Mouse (Mus musculus): ENCODE measurements around the gene 1700016C15Rik.

Gene 1700016C15Rik

DNA sequence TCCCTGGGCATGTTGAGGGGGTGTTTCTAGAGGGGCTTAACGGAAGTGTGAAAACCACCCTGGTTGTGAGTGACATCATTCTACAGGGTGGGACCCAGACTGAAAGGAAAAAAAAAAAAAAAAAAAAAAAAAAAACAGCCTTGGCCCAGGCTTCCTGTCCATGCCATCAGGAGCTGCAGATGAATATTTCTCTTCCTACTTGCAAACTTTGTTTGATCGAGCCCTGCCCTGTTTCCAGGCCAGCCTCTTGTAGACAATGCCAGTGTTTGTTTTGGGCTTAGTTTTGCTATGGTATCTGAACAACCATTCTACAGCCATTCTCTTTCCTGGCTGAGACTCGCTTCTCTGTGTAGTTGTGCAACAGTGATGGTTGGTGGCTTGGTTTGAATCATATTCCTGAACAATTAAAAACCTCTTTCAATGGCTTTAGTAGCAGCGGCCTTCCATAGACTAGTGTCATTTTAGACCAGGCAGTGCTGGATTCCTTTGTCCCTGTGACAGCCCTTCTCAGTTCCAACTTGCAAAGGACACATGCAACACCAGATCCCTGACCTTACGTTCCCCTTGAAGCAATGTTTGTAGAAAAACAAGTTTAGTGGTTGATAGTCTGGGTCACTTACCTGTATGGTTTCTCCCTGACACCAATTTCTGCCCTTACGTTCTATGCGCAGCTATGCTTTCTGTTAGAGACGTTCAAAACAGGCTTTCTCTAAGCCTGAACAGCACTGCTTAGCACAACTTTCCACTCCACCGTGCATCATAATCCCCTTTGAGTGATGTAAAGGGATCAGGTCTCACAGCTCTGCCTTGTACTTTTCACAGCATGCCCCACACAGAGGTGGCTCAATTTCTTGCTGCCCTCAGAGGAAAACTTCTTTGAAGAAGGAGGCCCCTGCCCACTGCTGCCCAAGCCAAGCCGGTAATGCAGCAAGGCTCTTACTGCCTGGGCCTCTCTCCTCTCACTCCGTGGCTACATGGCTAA is at the start of gene 1700016C15Rik:
TSS of gene 1700016C15Rik (plus strand) at position 772 of the 982 bp plus-strand sequence.
- no peak for DNase-seq

DNA sequence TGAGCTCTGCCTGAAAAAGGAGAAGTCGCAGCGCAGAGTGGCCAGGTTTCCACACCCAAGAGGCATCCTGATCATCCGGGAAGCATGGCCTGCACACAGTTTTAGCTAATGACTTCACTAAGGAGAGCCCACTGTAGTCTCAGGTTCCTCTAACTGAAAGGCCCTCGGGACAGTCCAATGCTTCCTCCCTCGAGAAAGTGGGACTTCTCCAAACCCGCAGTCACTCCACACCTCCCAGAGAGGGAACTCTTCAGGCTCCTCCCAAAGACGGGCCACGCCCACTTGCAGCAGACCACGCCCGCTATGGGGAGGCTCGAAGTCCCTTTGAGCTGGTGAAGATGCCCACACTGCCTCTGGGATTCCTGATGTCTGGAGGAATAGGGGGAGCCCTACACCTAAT is 48.4 kb upstream of the 1700016C15Rik start:
- peak; percentile 52 for DNase-seq

DNA sequence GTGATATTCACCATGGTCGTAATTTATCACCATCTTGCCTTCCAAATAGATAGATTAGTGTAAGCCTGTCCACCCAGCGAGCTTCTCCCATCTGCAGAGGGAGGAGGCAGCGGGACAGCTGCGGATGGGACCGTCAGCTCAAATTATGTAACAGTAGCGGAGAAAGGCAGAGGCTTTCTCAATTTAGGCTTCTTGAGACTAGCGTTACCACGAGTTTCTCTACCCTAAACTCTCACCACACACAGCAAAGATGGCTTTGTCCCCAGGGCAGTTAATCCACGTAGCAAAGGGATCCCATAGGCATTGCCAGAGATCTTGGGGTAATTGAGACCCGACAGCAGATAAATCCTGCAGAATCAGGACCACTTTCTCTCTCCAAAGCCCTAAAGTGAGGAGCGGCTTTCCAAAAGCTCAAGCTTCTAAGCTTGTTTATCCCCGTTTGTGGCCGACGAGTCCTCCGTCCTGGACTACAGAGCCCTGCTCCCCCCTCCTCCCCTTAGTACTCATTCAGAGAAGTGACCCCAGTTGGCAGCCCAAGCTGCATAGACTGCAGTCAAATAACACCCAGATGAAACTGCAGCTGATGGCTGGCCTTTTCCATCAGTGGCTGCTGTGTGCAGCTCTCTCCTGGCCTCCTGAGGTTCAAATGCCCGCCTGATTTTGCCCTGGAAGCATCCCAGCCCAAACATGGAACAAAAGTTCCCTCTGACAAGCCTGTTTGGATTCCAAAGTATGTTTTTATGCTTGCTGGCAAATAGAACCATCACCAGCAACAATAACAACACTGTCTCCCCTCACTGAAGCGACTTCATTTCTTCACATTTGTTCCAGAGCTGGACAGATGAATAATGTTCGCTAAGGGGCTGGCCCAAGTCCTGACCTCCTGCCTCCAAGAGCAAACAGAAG is 45.4 kb upstream of the 1700016C15Rik start:
- DNase-seq = peak; percentile 41

DNA sequence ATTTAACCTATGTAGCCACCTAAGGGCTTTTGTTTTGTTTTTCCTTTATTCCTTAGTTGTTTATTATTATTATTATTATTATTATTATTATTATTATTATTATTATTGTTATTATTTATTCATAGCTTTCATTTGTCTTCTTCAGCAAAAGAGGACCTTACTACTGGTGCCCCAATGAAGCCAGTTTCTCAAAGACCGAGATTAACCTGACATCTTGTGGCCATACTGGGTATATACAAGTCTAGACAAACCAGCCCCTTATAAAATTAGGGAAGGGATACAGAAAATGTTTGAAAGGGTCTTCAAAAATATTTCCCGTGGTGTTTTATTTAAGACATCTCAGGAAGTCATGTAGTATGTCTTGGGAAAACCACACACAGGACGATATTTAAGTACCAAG is 44.7 kb upstream of the 1700016C15Rik start:
- peak; percentile 43 for DNase-seq

DNA sequence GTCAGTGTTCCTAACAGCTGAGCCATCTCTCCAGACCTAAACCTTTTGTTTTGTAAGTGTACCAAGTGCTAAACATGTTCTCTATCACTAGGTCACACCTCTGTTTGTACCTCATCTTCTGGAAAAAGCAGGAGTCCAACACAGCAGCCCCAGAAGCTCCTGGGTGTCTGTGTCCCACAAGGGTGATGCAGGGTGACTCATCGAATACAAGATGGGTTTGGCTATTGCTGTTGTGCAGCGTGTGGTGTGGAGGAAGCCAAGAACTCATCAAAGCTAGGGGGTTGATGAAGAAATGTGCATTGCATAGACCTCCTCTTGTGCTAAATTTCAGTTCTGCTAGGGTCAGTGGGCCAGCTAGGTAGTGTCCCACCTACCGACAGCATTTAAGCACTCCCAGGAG is 43.5 kb upstream of the 1700016C15Rik start:
- DNase-seq = no peak

DNA sequence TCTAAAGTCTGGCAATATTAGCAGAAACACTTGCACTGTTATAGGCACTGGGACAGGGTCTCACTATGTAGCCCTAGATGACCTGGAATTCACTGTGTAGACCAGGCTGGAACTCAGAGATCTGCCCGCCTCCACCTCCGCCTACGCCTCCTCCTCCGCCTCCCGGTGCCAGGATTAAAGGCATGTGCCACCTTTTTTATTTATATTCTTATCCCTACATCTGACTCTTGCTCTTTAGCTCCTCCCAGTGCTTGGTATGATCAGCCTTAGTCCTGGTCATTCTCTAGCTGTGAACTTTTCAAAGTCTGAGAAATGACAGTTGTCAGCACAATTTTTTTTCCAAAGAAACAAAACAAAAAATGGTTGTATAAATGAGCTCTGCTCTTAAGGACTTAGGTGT is 42.6 kb upstream of the 1700016C15Rik start:
- peak; percentile 44 for DNase-seq

DNA sequence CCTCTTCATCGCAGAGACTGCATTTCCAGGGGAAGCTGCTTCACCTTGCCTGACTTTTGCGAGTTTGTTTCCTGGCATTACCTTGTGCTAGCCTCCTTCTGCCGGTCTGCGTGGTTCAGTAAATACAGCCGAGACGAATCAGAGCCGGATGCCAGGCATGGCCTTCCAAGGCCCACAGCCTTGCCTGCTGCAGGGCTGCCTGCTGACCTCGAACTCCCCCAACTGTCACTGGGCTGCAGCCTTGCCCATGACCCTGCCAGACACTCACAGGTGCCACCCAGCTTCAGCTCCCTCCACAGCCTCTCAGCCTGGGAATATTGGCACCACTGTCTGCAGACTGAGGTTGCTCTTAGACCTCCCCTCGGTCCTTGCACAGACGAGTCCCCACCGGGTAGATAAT is 37.1 kb upstream of the 1700016C15Rik start:
- DNase-seq = no peak

DNA sequence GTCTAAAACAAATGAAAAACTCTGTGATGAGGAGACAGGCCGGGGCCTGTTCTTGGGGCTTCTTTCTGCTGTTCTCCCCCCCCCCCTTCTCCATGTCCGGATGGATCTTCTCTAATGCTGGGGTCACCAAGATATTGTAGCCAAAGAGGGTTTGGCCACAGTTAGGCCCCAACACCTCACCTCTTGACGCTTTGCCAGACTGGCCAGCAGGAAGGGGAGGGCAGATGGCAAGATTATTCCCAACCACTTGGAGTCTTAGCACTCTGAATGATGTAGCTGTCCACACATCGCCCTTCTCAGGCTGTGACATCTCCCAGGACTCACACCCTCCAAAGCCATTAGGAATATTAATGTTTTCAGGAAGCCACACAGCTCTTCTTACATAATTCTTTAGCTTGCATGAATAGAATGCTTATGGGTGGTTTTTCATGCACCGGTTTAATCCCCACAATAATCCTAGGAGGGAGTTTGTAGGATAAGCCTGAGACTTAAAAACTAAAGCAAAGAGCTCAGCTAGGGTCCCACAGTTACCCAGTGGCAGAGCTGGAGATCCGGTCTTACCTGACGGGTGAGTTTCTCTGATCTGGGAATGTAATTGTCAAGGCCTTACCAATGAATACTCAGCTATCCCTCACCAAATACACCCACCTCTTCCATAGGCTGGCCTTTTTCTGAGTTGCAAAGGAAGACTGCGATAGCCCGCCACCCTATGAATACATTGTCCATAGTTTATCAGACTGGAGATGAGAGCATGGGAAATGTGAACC is 35.9 kb upstream of the 1700016C15Rik start:
- DNase-seq = no peak

DNA sequence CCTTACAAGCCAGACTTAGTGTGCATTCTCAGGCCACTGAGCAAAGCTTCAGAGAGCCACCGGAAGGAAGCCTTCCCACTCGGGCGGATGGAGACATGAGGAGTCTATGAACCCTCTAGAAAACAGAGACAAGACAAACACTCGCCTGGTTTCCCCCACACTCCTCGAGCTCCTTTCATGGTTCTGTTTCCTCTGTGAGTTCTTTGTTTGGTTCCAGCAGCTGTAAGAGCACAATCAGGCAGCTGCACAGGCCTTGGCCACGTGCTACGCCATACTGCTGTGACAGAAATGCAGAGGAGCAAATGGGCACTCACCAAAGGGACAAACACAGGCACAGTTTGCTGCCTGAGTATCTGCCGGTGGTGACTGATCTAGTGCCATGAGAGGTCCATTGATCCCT is 29.1 kb upstream of the 1700016C15Rik start:
- DNase-seq = peak; percentile 57

DNA sequence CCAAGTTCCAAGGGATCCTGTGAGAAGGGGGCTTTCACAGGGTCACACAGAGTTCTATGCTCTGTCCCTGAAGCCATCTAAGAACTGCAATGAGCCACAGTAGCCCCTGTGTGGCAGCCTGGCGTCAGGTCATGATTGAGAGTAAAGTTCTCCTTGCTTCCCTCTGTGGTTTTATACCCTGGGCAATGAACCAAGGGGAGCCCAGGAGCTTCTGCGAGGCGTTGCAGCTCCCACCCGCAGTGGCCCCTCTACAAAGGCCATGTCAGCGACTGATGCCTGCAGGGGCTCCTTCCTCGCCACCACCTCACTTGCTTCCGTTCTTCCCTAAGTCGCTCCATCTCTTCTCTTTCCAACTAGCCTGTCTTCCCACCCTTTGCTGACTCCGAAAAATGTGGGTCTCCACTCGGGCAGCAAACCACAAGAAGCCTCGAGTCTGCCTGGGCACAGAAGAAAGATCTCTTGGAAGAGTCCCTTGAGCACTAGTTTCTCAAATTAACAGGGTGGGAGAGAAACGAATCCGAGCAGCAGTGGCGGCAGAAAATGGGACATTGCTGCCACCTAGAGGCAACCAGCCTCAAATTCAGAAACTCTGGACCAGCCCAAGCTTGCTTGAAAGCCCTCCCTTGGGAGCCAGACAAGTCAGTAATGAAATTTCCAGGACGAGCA is 27.0 kb upstream of the 1700016C15Rik start:
- peak; percentile 73 for DNase-seq

DNA sequence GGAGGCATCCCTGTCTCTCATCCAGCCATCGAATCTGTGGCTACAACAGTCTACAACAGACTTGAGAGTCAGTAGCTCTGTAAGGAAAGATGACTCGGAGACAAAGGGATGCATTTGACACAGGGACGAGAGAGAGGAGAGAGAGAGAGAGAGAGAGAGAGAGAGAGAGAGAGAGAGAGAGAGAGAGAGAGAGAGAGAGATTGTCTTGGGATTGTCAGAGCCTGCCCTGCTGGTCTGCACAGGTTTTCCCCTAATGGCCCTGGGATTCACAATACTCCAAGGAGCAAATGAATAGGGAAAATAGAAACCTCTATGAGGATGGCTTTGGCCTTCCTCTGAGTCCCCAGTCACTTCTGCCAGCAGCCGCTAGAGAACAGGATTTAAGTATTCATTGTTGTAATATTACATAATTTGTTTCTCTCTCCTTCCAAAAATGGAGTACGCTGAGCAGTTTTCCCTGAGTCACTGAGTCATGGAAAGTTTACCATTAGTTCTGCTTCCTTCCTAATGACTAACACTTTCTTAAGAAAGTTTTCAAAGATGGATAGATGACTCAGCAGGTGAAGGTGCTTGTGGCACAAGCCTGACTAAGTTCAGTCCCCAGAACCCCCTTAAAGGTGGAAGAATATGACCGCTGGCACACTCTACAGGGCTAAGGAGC is 26.3 kb upstream of the 1700016C15Rik start:
- no peak for DNase-seq

DNA sequence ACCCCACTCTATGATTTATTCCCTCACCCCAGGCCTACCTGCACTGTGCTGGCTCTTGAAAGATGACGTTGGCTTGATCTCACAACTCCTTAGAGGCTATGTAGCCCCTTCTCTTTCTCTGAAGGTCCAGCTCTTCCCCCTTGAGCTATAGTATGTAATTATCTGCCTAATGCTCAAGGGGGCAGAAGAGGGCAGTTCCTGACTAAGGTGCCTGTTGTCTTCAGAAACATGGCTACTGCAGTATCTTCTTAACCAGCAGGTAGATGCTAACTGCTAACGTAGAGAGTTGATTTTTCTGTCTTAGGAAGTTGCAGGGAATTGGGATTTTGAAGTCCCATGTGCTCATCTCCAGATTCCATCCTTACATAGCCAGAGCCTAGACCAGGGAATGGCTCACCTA is 24.4 kb upstream of the 1700016C15Rik start:
- no peak for DNase-seq

DNA sequence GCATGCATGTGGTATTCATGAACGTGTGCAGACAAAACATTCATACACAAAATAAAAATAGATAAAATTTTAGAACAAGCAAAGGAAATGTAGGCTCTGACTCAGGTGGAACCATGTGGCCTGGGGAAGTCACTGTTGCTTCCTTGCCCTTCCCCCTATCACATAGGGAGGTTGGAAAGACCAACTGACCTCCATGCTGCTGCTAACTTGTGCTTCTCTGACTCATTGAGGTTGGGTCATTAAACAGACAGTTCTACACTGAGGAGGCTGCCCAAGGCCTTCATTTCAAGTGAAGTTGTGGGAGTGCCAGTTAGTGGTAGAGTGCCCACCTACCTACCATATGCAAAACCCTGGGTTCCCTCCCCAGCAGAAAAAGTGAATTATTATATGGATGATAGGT is 22.0 kb upstream of the 1700016C15Rik start:
- no peak for DNase-seq

DNA sequence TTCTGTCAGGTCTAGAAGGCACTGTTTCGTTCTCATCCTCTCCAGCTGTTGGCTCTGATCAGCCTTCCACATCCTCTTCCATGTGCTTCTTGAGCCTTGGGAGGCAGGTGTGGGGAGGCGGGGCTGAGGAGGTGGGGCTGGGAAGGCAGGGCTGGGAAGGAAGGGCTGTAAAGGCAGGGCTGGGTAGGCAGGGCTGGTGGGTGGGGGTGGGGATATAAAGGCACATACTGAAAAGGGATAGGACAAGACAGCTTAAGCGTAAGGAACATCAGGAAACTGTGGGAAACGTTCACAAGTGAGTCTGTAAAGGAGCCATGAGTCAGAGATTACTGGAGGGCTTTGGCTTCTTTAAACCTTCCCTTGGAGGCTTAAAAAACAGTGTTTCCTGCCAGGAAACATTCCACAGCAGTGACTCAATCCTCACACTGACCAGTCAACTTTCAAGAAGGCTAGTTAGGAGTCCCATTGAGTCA is 21.0 kb upstream of the 1700016C15Rik start:
- no peak for DNase-seq

DNA sequence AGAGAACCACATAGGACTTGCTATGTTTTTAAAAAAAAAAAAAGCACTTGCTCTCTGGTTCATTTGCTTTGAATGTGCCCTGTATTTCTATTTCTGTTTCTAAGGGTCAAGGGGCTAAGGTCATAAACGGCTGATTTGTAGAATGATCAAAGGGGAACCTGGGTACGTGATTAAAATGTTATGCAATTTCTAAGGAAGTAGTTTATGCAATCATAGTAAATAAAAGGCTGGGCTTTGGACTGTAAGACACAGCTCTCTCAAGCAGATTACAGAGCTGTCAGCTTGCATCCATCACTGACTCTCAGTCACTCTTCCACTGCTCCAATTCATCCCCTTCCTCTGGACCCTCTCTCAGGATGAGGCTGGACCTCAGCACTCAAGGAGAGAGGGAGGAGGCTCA is 18.6 kb upstream of the 1700016C15Rik start:
- DNase-seq = no peak

DNA sequence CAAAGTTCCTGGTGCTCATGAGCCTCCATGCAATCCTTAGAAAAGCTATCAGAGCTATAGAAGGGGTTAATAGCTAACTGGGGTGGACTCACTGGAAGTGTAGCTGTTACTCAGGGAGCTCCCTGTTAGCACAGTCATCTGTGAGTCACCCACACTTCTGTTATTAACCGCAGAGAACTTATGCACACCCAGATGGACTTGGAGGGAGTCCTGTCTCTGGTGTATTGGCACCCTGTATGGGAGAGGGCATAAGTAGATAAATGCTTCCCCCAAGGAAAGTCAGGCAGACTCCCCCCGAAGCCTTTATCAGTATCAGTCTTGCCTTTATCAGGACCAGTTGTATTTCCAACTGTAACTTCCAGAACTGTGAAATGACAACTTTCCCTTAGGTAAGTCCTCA is 18.2 kb upstream of the 1700016C15Rik start:
- no peak for DNase-seq

DNA sequence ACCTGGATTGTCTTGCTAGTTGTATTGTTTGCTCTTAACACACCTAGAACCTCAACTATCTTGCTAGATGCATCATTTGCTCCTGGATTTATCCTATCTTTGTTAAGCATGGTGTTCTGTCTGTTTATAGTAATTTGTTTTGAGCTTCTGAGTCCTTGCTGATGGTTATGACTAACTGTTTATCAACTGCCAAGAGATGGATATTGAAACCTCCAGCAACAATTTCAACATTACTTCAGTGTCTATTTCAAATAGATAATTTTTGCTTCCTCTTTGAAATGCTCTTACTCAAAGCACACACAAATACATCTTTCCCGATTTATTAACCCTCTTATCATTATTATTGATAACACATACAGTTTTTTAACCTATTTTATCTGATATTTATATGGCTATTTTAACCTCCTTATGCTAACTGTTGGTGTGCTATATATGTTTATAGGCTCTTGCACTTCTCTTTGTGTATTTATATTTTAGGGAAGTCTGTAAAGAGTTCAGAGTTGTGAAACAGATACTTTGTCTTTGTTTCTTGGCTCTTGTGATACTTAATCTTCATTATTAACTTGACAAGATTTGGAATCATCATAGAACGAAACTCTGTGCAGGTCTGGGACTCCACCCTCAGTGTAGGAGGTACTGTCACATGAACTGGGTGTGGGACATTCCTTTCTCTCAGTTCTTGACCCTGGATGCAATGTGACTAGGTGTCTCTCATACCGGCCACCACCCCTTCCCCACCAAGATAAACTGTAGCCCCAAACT is 15.8 kb upstream of the 1700016C15Rik start:
- DNase-seq = no peak

DNA sequence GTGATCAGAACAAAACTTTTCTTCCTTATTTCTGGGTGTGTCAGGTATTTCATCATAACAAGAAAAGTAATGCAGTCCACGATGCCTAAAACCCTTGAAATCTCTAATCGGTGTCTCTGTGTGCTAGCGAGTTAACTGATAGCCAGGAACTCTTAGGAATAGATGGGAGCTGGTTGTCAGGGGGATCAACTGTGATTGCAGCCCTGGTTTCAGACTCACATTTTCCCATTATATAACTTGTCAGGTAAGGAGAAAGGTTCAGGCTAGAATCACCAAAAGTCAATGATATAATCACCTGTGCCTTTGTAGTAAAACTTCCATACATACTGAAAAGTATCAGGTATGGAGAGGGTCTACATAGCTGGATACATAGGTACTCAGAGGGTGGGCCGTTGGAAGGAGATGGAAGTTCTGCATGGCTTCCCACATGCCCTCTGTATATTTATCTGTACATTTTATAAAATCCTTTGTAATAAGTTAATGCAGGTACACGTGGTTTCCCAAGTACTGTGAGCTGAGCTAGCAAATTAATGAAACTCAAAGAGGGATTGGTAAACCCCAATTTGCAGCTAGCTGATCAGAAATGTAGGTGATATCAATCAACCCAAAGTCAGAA is 15.1 kb upstream of the 1700016C15Rik start:
- DNase-seq = no peak

DNA sequence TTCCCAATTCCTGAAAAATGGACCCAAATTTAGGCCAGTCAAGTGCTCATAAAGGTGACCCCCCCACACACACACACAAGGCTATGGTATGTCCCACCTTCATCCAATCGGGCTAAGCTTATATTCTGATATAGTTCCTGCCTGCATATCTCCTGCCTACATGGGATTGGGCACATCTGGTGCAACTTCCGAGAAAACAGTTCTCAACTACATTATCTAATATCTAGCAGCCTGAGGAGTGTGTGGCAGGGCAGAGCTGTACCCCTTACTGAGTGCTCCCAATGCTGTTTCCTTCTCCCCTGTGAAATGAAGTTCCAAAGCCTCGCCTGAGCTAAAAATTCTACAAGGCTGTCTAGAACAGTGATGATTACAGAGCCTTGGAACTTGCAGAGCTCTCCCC is 13.2 kb upstream of the 1700016C15Rik start:
- no peak for DNase-seq
